Mouse (Mus musculus) brain, embryonic 18.5 days (tissue): ENCODE measurements at regions not wholly inside any gene's neighbourhood (a gene's known extent, or its start where the extent isn't known, plus 50 kb on each side); places are given as distances from the start of the nearest gene placed in this dataset.
A peak's percentile ranks its signal among the peaks of the same experiment; 100 is the strongest.

Experiments used
- DNase-seq: peaks from one replicate; pipeline ENCODE4 v3.0.0-alpha.2; 2012; ENCODE audit warnings: low read depth, low spot score

GRCm38 (mm10) chr13:59317458-59318005 lies 267.5 kb downstream of the Agtpbp1 start:
- no peak for DNase-seq

GRCm38 (mm10) chr13:59315811-59316210 lies 269.2 kb downstream of the Agtpbp1 start:
- DNase-seq = no peak

DNA sequence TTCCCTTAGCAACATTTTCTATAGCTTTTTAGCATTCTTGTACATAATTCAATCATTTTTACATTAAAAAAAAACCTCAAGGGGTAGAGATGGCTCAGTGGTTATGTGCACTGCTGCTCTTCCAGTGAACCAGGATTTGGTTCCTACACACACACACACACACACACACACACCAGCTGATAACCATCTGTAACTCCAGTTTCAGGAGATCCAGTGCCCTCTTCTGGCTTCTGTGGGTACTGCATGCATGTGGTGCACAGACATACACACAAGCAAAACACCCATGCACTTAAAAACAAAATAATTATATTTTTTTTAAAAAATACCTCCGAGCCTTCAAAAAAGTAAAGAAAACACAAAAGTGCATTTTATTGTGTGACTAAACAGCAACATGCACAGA lies 270.6 kb downstream of the Agtpbp1 start:
- no peak for DNase-seq

GRCm38 (mm10) chr13:59313725-59314330 lies 271.2 kb downstream of the Agtpbp1 start:
- DNase-seq = no peak

DNA sequence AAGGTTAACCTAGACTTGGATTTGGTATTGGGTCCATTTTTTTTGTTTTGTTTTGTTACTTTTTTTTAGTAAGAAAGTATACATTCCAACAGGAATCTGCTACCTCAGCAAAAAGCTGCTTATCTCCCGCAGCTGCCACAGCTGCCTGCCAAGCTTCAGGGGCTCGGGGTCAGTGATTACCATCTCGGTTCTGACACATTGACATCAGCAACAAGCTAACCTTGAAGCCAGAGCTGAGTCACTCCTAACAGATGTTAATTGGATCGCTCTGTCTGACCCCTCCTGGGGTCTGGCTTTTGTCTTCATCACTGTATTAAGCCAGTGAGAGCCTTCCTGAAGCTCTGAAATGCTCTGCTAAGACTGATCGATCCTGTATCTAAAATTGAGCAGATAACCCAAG lies 292.1 kb downstream of the Agtpbp1 start:
- no peak for DNase-seq

GRCm38 (mm10) chr13:59289127-59289526 lies 295.9 kb downstream of the Agtpbp1 start:
- DNase-seq = no peak

- DNase-seq = no peak
These were observed 303.8 kb downstream of the Agtpbp1 start for GRCm38 (mm10) chr13:59281199-59281598.

- DNase-seq = no peak
These were observed 305.9 kb downstream of the Agtpbp1 start for GRCm38 (mm10) chr13:59279136-59279535.

DNA sequence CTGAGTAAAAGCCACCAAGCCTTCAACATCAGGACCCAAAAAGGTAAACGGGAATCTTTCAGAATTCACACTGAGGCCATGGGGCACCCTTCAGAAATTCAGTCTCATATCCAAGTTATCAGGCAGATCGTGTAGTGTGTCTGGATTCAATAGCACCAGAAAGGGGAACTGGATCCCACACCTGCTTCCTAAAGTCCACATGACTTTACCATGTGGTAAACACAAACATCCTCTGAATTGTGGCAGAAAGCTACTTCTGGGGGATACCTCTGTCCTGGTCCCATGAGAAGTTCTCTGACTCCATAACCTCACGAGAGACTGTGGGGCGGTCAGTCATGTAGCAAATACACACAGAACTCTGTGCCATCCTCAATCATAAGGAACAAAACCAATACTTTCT lies 313.4 kb downstream of the Agtpbp1 start:
- no peak for DNase-seq

- DNase-seq = no peak
These were observed 318.2 kb downstream of the Agtpbp1 start for GRCm38 (mm10) chr13:59266854-59267253.

- DNase-seq = no peak
These were observed 320.9 kb downstream of the Agtpbp1 start for GRCm38 (mm10) chr13:59264126-59264525.

DNA sequence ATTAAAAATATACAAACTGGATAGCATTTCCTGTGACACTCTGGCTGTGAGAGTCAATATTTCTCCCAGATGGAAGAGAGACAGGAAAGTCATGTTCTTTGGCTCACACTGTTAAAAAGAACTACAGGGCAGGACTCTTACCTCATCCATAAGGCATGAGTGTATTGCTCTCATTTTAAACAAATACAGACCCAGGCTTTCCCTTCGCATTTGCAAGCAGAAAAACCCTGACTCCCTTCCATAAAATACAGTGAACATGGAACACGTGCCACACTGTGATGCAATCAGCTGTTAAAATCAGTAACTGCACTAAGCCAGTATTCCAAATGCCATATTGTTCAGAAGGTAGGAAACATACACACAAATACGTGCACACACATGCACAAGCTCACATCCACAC lies 323.1 kb downstream of the Agtpbp1 start:
- DNase-seq = no peak

GRCm38 (mm10) chr13:59255798-59256435 lies 329.1 kb downstream of the Agtpbp1 start:
- DNase-seq = no peak

- no peak for DNase-seq
These were observed 331.1 kb downstream of the Agtpbp1 start for GRCm38 (mm10) chr13:59253667-59254558.

- peak; percentile 43 for DNase-seq
These were observed 333.6 kb downstream of the Agtpbp1 start for GRCm38 (mm10) chr13:59251252-59252006.

- DNase-seq = no peak
These were observed 336.6 kb downstream of the Agtpbp1 start for GRCm38 (mm10) chr13:59248411-59248810.

GRCm38 (mm10) chr13:59246984-59247537 lies 338.0 kb downstream of the Agtpbp1 start:
- DNase-seq = no peak

- no peak for DNase-seq
These were observed 339.0 kb downstream of the Agtpbp1 start for GRCm38 (mm10) chr13:59246070-59246469.

- DNase-seq = no peak
These were observed 340.4 kb downstream of the Agtpbp1 start for GRCm38 (mm10) chr13:59244622-59245021.

DNA sequence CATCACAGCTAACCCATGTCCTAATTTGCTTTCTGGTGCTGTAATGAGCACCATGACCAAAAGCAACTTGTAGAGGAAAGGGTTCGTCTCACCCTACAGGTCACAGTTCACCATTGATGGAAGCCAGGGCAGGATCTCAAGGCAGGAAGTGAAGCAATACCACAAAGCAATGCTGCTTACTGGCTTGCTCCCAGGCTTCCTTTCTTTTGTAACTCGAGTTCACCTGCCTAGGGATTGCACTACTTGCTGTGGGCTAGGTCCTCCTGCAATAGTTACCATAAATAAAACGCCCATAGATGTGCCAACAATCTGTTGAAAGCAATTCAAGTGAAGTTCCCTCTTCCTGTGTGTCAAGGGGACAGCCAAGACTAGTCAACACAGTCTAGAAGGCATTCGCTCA lies 342.4 kb downstream of the Agtpbp1 start:
- DNase-seq = no peak

DNA sequence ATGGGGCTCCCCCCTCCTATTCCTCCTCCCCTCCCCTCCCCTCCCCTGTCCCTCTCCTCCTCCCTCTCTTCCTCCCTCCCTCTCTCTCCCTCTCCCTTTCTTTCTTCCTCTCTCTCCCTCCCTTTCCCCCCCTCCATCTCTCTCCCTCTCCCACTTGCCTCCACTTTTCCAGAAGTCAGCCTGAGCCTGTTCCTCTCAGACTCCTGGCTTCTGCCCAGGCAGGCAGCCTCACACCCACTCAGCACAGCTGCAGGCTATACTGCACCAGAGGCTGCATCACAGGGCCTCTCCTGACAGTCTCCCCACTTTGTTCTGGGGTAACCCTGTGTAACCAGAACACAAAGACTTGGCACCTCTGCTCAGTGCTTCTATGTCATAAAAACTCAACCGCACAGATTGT lies 346.3 kb downstream of the Agtpbp1 start:
- DNase-seq = no peak
